Mouse (Mus musculus): ENCODE results near the gene Rab37.

The Rab37 gene

GRCm38 (mm10) chr11:115086213-115086612 lies 5.0 kb upstream of the Rab37 start:
- no peak for DNase-seq

DNA sequence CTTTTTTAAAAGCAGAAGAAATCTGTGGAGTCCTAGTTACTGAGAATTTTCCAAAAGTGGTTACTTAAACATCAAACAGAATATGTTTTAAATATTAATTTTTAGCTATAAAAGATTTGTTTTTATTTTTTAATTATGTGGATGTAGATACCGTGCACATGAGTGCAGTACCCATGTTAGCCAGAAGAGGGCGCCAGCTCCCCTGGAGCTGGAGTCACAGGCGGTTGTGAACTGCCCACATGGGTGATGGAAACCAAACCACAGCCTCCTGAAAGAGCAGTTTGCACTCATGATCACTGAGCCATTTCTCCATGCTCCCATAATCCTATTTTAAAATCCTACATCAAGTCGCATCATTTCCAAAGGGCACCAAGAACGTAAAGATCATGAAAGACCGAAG lies 1.4 kb upstream of the Rab37 start:
- no peak for DNase-seq

DNA sequence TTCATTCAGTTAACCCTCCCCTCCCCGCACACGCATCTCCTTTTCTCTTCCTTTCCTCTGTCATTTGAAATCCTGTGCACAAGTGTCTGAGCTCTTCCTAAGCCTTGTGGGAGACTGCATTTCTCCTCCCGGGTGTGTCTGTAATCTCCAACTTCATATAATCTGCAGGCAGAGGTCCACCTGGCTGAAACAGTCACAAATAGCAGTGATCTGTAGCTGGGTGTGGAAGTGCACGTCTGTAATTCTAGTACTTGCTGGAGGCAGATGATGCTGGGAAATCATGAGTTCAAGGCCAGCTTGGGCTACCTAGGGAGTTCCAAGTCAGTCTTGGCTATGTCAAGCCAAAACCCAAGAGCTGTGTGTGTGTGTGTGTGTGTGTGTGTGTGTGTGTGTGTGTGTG lies 909 bp downstream of the Rab37 start:
- peak; percentile 64 for DNase-seq

GRCm38 (mm10) chr11:115098203-115098932 lies 7.1 kb downstream of the Rab37 start:
- peak; percentile 79 for DNase-seq

- DNase-seq: no peak
Observed at GRCm38 (mm10) chr11:115099241-115099840, 8.1 kb downstream of the Rab37 start.

GRCm38 (mm10) chr11:115100032-115100621 lies 8.9 kb downstream of the Rab37 start:
- DNase-seq: no peak

DNA sequence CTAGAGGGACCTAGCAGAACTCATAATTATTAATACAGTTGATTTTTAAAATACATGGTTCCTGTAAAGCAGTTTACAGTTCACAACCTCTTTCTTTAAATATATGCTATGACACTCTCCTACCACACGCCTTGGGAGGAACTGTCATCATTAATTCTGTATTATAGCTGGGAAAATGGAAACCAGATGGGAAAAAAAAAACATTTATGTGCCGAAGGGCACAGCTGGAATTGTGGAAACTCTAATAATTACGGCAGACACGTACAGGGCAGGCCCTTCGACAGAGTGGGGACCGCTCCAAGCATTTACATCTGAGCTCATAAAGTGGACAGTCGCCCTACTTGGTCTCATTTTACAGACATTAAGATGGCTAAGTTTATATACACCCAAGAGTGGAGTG lies 9.5 kb downstream of the Rab37 start:
- DNase-seq: peak; percentile 16

GRCm38 (mm10) chr11:115101615-115102051 lies 10.4 kb downstream of the Rab37 start:
- peak; percentile 7 for DNase-seq

DNA sequence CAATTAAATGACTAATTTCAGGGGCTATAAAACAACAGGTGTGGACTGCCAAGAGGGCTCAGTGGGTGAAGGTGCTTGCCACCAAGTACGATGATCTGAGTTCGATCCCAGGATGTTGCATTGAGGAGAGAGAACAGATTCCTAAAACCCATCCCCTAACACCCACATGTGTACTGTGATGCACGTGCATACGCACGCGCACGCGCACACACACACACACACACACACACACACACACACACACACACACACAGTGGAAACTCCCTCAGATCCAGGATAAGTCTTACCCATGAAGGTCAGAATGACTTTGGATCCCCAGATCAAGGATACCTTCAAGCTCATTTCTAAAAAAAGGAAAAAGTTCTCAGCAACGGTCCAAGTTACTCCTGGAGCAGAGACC lies 10.9 kb downstream of the Rab37 start:
- peak; percentile 14 for DNase-seq

GRCm38 (mm10) chr11:115103470-115104413 lies 12.5 kb downstream of the Rab37 start:
- DNase-seq: no peak

GRCm38 (mm10) chr11:115104769-115105563 lies 13.7 kb downstream of the Rab37 start:
- no peak for DNase-seq

DNA sequence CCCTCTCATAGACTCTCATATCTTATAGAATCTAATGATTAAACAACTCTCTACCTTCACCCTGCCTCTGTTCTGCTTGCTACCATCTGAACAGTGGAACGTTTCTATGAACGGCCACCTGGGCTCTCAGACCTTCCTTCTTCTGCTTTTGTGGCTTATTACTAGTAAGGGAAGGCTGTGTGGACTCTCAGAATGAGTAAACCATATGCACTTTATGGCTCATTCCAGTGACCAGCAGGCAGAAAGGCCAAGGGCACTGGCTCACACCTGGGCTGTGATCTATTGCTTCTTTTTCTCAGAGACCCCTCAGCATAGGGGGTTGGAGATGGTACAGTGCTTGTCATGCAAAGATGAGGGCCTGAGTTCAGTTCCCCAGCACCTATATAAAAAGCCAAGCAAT lies 15.4 kb downstream of the Rab37 start:
- no peak for DNase-seq

DNA sequence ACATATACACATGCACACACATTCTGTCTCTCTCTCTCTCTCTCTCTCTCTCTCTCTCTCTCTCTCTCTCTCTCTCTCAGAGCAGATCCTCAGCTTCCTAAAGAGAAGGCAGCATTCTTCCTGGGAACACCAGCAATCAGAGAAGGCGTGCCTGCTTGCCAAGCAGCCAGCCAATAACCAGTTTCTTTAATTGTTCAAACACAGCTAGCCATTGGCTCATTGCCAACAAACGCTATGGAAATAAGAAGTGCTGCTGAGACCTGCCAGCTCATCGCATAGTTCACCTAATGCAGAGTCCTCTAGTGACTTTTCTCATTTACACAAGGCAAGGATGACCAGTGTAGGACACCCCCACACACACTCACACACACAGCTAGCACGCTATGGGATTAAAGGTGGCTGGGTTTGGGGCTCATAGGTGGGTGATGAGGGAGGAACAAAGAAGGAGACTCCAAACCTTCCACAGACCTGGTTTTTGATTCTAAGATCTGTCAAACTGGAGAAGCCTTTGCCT lies 16.2 kb downstream of the Rab37 start:
- DNase-seq: no peak

DNA sequence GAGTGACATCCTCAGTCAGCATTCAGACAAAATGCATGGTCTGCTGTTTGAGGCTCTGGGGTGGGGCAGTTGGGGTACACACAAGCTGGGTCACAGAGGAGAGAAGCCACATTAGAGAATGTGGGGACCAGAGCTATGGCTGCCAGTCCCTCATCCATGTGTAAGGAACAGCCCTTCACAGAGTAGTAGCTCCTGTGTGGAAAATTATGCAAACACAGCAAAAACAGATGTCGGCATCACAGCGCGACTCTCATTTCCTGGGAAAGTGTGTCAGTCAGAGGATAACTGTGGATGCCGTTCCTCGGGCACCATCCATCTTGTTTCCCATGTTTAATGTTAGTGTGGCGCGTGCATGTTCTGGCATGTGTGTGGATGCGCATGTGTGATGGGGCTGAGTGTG lies 16.9 kb downstream of the Rab37 start:
- no peak for DNase-seq

DNA sequence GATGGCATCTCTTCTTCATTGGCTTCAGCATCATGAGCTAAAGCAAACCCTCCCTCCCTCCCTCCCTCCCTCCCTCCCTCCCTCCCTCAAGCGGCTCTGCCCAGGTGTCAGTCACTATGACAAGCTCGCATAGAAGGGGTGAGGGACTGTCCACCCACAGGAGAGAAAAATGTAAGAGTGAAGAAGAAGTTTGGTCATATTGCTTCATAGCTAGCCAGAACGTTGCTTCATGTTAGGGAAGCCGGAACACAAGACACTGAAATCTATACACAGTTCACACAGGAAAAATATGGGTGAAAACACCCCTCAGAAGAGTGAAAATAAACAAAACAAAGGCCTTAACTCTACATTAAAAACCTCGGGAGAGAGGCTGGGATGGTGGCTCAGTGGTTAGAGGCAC lies 19.0 kb downstream of the Rab37 start:
- no peak for DNase-seq

- DNase-seq: no peak
Observed at GRCm38 (mm10) chr11:115112196-115112595, 21.0 kb downstream of the Rab37 start.

GRCm38 (mm10) chr11:115119409-115119808 lies 28.2 kb downstream of the Rab37 start:
- no peak for DNase-seq

GRCm38 (mm10) chr11:115128483-115128882 lies 37.3 kb downstream of the Rab37 start:
- DNase-seq: no peak

GRCm38 (mm10) chr11:115129508-115130126 lies 38.4 kb downstream of the Rab37 start:
- no peak for DNase-seq

DNA sequence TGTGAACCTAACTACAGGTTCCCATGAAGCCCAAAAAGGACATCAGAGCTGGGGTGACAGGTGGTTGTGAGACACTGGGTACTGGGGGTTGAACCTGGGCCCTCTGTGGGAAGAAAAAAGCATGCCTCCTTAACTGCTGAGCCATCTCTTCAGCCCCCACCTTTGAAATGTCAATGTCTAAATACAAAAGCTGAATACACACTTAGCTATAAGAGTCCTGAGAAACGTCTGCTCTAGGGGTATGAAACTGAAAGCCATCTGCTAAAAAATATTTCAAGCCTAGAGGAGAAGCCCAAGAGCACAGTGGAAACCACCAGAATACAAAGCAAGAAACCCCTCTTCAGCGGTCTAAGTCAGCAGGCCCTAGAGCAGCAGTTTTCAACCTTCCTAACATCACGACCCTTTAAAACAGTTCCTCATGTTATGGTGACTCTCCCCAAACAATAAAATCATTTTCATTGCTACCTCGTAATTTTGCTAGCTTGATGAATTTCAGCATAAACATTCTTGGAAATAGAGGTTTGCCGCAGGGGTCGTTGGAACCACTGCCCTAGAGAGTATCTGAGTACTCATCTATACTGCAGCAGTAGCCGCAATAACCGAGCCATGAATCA lies 40.6 kb downstream of the Rab37 start:
- DNase-seq: no peak

- no peak for DNase-seq
Observed at GRCm38 (mm10) chr11:115133800-115134199, 42.6 kb downstream of the Rab37 start, which contains the start of gene Cd300lf. Cd300lf (minus strand) TSS chr11:115133992.

All from cerebellum, adult 9-10 months (tissue).